Mouse (Mus musculus): ENCODE data around the gene Arih1. TPM values are rescaled to one million over a fixed set of nuclear protein-coding genes. Genes with fewer than 3 reads are reported as not detected.

The Arih1 gene
- polyA plus RNA-seq, 1 experiment from 2014 or later = 17.7 TPM

DNA sequence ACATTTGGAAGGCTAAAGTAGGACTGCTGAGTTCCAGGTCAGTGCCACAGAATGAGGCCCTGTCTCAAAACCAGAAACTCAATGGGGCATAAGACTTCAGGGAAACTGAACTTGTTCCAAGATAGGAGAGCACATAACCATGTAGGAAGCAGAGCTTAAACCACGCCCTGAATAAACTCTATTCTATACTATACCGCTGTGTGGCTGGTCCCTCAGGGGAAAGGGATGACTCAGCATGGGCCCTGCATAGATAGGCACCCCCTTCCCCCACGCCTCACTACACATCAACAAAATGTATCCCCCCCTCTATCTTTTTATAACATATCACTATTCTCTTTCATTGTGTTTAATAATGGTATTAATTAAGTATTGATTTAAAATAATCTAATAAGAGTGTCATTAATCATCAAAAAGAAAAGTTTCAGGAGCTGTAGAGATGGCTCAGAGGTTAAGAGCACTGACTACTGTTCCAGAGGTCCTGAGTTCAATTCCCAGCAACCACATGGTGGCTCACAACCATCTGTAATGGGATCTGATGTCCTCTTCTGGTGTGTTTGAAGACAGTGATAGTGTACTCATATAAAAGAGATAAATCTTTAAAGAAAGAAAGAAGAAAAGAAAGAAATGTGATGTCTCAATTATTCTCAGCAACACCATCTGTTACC lies 30.9 kb downstream of the Arih1 start:
- Histone ChIP-seq H3K4me3 (ENCODE audit: low read depth, low read length) (no peak overlapping the region), H3K27ac (ENCODE audit: low read depth, low read length) (no peak overlapping the region), H3K27me3 (ENCODE audit: control insufficient read depth, insufficient read depth, low read length) (no peaks in the 10 kb centered on the region), H3K4me2 (ENCODE audit: low read depth, low read length) (no peak overlapping the region), H3K9ac (replicated peaks; ENCODE audit: low read depth, low read length) (no peak overlapping the region), H3K36me3 (ENCODE audit: control insufficient read depth, insufficient read depth, low read length) (no peaks in the 10 kb centered on the region), H3K9me3 (ENCODE audit: control insufficient read depth, low read length) (no peaks in the 10 kb centered on the region), H3K4me1 (ENCODE audit: control insufficient read depth, insufficient read depth, low read length) (0 out of 2 replicates have a peak, but pooled peaks cover 5% of the 10 kb centered on the region)
- no peak for ATAC-seq (ENCODE audit: low read depth)
- 79% methylated on average over 3 of the region's 3 CpGs for WGBS

DNA sequence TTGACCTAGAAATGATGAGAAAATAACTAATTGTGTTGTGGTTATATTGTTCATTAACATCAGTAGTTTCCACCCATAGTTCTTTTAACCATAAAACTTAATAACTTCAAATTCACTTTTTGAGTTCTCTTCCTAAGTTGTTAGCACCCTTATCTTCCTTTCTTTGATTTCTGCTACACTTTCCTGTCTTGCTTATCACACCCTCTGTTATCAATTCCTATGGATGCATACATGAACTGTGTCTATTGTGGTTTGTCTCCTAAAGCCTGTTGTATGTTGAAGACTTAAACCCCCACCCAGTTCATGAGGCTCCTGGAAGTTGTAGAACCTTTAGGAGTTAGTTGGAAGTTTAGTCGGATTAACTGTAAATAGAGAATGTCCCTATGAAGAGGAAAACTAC lies 52.7 kb downstream of the Arih1 start:
- 100% methylated on average over 1 of the region's 1 CpGs for WGBS
- no peaks in the 10 kb centered on the region for H3K27me3 ChIP-seq (ENCODE audit: control insufficient read depth, insufficient read depth, low read length)
- H3K4me1 ChIP-seq (ENCODE audit: control insufficient read depth, insufficient read depth, low read length) = no peaks in the 10 kb centered on the region
- H3K9ac ChIP-seq (replicated peaks; ENCODE audit: low read depth, low read length) = no peak overlapping the region
- H3K36me3 ChIP-seq (ENCODE audit: control insufficient read depth, insufficient read depth, low read length) = no peaks in the 10 kb centered on the region
- no peak overlapping the region for H3K27ac ChIP-seq (ENCODE audit: low read depth, low read length)
- H3K4me2 ChIP-seq (ENCODE audit: low read depth, low read length) = no peak overlapping the region
- no peak for ATAC-seq (ENCODE audit: low read depth)
- H3K4me3 ChIP-seq (ENCODE audit: low read depth, low read length) = no peak overlapping the region
- no peaks in the 10 kb centered on the region for H3K9me3 ChIP-seq (ENCODE audit: control insufficient read depth, low read length)

DNA sequence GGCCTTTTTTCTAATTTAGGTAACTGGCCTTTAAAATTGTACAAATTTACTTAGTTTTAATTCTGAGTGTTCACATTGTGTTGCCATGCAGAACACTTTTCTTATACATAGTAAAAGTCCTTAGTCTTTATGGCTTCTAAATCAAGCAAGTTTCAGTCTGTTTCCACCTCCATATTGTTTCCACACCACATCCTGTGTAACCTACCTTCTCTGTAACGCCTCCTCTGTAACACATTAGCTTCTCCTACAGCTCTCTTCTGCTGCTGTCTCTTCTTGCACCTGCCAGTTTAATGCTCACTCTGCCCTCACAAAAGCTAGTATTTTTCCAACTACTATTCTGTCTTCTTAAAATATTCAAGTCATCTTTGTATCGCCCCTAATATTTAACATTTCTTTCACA lies 54.8 kb downstream of the Arih1 start:
- H3K9me3 ChIP-seq (ENCODE audit: control insufficient read depth, low read length) = no peaks in the 10 kb centered on the region
- H3K9ac ChIP-seq (replicated peaks; ENCODE audit: low read depth, low read length) = no peak overlapping the region
- no peaks in the 10 kb centered on the region for H3K27me3 ChIP-seq (ENCODE audit: control insufficient read depth, insufficient read depth, low read length)
- no peak overlapping the region for H3K4me3 ChIP-seq (ENCODE audit: low read depth, low read length)
- WGBS = 93% methylated on average over 2 of the region's 2 CpGs
- no peak overlapping the region for H3K4me2 ChIP-seq (ENCODE audit: low read depth, low read length)
- H3K36me3 ChIP-seq (ENCODE audit: control insufficient read depth, insufficient read depth, low read length) = no peaks in the 10 kb centered on the region
- H3K27ac ChIP-seq (ENCODE audit: low read depth, low read length) = no peak overlapping the region
- H3K4me1 ChIP-seq (ENCODE audit: control insufficient read depth, insufficient read depth, low read length) = no peaks in the 10 kb centered on the region
- ATAC-seq (ENCODE audit: low read depth) = no peak

GRCm38 (mm10) chr9:59420487-59420886 lies 65.9 kb downstream of the Arih1 start:
- ATAC-seq (ENCODE audit: low read depth) = no peak
- H3K4me1 ChIP-seq (ENCODE audit: control insufficient read depth, insufficient read depth, low read length) = no peaks in the 10 kb centered on the region
- no peaks in the 10 kb centered on the region for H3K36me3 ChIP-seq (ENCODE audit: control insufficient read depth, insufficient read depth, low read length)

DNA sequence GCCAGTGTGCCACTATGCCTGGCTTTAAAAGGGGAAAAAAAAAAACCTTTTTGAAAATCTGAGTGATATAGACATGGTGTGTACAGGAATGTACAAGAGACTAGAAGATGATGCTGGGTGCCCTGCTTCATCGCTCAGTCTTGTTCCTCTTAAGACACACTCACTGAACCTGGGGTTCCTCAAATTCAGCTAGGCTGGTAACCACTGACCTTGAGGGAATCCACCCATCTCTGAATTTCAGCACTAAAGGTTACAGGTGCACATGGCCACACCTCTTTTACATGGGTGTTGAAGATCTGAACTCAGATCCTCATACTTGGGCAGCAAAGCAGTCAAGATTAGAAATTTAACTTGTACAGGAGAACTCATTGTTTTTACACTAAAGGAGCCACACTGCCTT lies 79.1 kb downstream of the Arih1 start:
- Histone ChIP-seq H3K4me3 (ENCODE audit: low read depth, low read length) (no peak overlapping the region), H3K4me1 (ENCODE audit: control insufficient read depth, insufficient read depth, low read length) (no peaks in the 10 kb centered on the region), H3K9me3 (ENCODE audit: control insufficient read depth, low read length) (no peaks in the 10 kb centered on the region), H3K27ac (ENCODE audit: low read depth, low read length) (no peak overlapping the region), H3K27me3 (ENCODE audit: control insufficient read depth, insufficient read depth, low read length) (no peaks in the 10 kb centered on the region), H3K4me2 (ENCODE audit: low read depth, low read length) (no peak overlapping the region), H3K9ac (replicated peaks; ENCODE audit: low read depth, low read length) (no peak overlapping the region), H3K36me3 (ENCODE audit: control insufficient read depth, insufficient read depth, low read length) (peaks cover 8% of the 10 kb centered on the region; the same call in 1 of the 2 replicates)
- no peak for ATAC-seq (ENCODE audit: low read depth)
- WGBS = 100% methylated on average over 1 of the region's 1 CpGs

More at GRCm38 (mm10) chr9:59420487-59420886, 65.9 kb downstream of the Arih1 start:
- H3K27me3 ChIP-seq (ENCODE audit: control insufficient read depth, insufficient read depth, low read length) = no peaks in the 10 kb centered on the region
- no peak overlapping the region for H3K4me3 ChIP-seq (ENCODE audit: low read depth, low read length)
- no peak overlapping the region for H3K4me2 ChIP-seq (ENCODE audit: low read depth, low read length)
- no peak overlapping the region for H3K9ac ChIP-seq (replicated peaks; ENCODE audit: low read depth, low read length)
- no peak overlapping the region for H3K27ac ChIP-seq (ENCODE audit: low read depth, low read length)
- no peaks in the 10 kb centered on the region for H3K9me3 ChIP-seq (ENCODE audit: control insufficient read depth, low read length)
- 93% methylated on average over 6 of the region's 6 CpGs for WGBS

DNA sequence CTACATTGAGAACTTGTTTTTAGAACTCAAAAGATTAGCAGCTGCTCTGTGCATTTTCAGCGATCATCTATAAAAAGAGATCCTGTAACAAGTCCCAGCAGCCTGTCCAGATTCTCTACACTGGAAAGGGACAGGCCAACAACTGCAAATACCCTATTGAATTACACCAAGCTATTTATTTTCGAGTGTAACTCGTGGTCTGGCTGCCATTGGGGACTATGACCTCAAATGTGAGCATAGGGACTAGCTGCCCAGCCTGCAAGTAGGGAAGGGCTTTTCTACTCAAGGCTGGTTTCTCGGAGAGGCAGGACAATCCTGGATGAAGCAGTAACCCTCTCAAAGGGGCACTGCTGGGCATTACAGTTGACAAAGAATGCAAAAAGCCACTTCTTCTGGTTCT lies 97.3 kb downstream of the Arih1 start:
- H3K9ac ChIP-seq (replicated peaks; ENCODE audit: low read depth, low read length) = no peak overlapping the region

GRCm38 (mm10) chr9:59388311-59388710 lies 98.1 kb downstream of the Arih1 start:
- H3K36me3 ChIP-seq (ENCODE audit: control insufficient read depth, insufficient read depth, low read length) = peaks cover 11% of the 10 kb centered on the region
- H3K9me3 ChIP-seq (ENCODE audit: control insufficient read depth, low read length) = no peaks in the 10 kb centered on the region
- H3K27ac ChIP-seq (ENCODE audit: low read depth, low read length) = no peak overlapping the region
- no peak for ATAC-seq (ENCODE audit: low read depth)
- H3K9ac ChIP-seq (replicated peaks; ENCODE audit: low read depth, low read length) = no peak overlapping the region
- no peaks in the 10 kb centered on the region for H3K27me3 ChIP-seq (ENCODE audit: control insufficient read depth, insufficient read depth, low read length)
- no peaks in the 10 kb centered on the region for H3K4me1 ChIP-seq (ENCODE audit: control insufficient read depth, insufficient read depth, low read length)
- H3K4me2 ChIP-seq (ENCODE audit: low read depth, low read length) = no peak overlapping the region
- WGBS = 84% methylated on average over 1 of the region's 1 CpGs
- H3K4me3 ChIP-seq (ENCODE audit: low read depth, low read length) = no peak overlapping the region

More for the DNA sequence above, 97.3 kb downstream of the Arih1 start:
- Histone ChIP-seq H3K27ac (ENCODE audit: low read depth, low read length) (no peak overlapping the region), H3K36me3 (ENCODE audit: control insufficient read depth, insufficient read depth, low read length) (peaks cover 19% of the 10 kb centered on the region), H3K4me3 (ENCODE audit: low read depth, low read length) (no peak overlapping the region), H3K9me3 (ENCODE audit: control insufficient read depth, low read length) (no peaks in the 10 kb centered on the region), H3K4me2 (ENCODE audit: low read depth, low read length) (no peak overlapping the region), H3K4me1 (ENCODE audit: control insufficient read depth, insufficient read depth, low read length) (no peaks in the 10 kb centered on the region), H3K27me3 (ENCODE audit: control insufficient read depth, insufficient read depth, low read length) (no peaks in the 10 kb centered on the region)
- 86% methylated on average over 4 of the region's 4 CpGs for WGBS
- ATAC-seq (ENCODE audit: low read depth) = no peak

DNA sequence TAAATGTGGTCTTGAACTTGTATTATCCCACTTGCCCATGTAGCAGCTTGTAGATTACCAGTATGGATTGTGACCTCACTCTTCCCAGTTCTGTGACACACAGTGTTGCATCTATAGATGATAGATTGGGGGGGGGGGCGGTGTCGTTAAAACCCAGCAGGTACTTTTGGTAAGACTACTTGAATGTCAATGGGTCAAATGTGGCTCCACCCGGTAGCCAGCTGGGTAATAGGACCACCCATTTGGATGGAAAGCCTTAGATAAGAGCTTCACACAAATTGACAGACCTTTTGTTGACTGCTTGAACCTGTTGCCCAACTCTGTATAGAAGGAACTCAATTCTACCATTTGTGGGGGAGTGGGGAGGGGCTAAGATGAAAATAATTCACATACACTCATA lies 99.0 kb downstream of the Arih1 start:
- Histone ChIP-seq H3K27ac (ENCODE audit: low read depth, low read length) (no peak overlapping the region), H3K27me3 (ENCODE audit: control insufficient read depth, insufficient read depth, low read length) (no peaks in the 10 kb centered on the region), H3K9ac (replicated peaks; ENCODE audit: low read depth, low read length) (no peak overlapping the region), H3K4me3 (ENCODE audit: low read depth, low read length) (no peak overlapping the region), H3K9me3 (ENCODE audit: control insufficient read depth, low read length) (no peaks in the 10 kb centered on the region), H3K4me2 (ENCODE audit: low read depth, low read length) (no peak overlapping the region), H3K4me1 (ENCODE audit: control insufficient read depth, insufficient read depth, low read length) (no peaks in the 10 kb centered on the region), H3K36me3 (ENCODE audit: control insufficient read depth, insufficient read depth, low read length) (peaks cover 8% of the 10 kb centered on the region)
- no peak for ATAC-seq (ENCODE audit: low read depth)
- WGBS = 49% methylated on average over 3 of the region's 3 CpGs

DNA sequence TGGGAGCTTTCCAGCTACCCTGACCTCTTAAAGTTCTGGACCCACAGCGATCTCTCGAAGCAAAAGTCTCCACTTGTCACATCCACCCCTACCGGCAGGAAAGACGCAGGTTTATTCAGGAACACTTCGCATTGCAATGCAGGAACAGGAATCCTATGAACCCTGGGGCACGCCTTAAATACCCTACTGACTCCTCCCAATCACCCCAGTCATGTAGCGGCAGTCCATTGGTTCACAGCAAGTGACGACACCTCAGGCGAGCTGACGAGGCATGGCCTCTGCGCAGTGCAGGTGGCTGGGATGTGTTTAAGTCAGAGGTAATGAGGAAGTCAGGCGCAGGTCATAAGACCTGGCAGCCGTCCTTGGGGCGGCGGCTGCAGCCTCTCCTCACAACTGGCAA lies 110.8 kb downstream of the Arih1 start:
- Histone ChIP-seq H3K36me3 (ENCODE audit: control insufficient read depth, insufficient read depth, low read length) (no peaks in the 10 kb centered on the region), H3K9me3 (ENCODE audit: control insufficient read depth, low read length) (no peaks in the 10 kb centered on the region), H3K4me3 (ENCODE audit: low read depth, low read length) (no peak overlapping the region), H3K9ac (replicated peaks; ENCODE audit: low read depth, low read length) (no peak overlapping the region), H3K4me1 (ENCODE audit: control insufficient read depth, insufficient read depth, low read length) (no peaks in the 10 kb centered on the region), H3K27ac (ENCODE audit: low read depth, low read length) (no peak overlapping the region), H3K27me3 (ENCODE audit: control insufficient read depth, insufficient read depth, low read length) (no peaks in the 10 kb centered on the region), H3K4me2 (ENCODE audit: low read depth, low read length) (no peak overlapping the region)
- ATAC-seq (ENCODE audit: low read depth) = no peak
- 94% methylated on average over 15 of the region's 15 CpGs for WGBS

All from neural tube, embryonic 14.5 days (tissue).